Mouse (Mus musculus): ENCODE results near the gene Chmp2a.

The Chmp2a gene

GRCm38 (mm10) chr7:13033451-13034147 is 1.0 kb downstream of the Chmp2a start:
- DNase-seq (ENCODE audit: low spot score), result no peak

GRCm38 (mm10) chr7:13032541-13032940 is 2.1 kb downstream of the Chmp2a start:
- no peak for DNase-seq (ENCODE audit: low spot score)

GRCm38 (mm10) chr7:13031983-13032382 is 2.6 kb downstream of the Chmp2a start:
- no peak for DNase-seq (ENCODE audit: low spot score)

- no peak for DNase-seq (ENCODE audit: low spot score)
Measured at GRCm38 (mm10) chr7:13031069-13031468, 3.5 kb downstream of the Chmp2a start.

GRCm38 (mm10) chr7:13028986-13029385 is 5.6 kb downstream of the Chmp2a start:
- DNase-seq (ENCODE audit: low spot score), result no peak

- DNase-seq (ENCODE audit: low spot score), result no peak
Measured at GRCm38 (mm10) chr7:13025511-13026112, 9.0 kb downstream of the Chmp2a start.

GRCm38 (mm10) chr7:13024805-13025204 is 9.8 kb downstream of the Chmp2a start:
- DNase-seq (ENCODE audit: low spot score), result no peak

GRCm38 (mm10) chr7:13023928-13024731 is 10.5 kb downstream of the Chmp2a start:
- DNase-seq (ENCODE audit: low spot score), result peak; percentile 92

- DNase-seq (ENCODE audit: low spot score), result no peak
Measured at GRCm38 (mm10) chr7:13022773-13023535, 11.7 kb downstream of the Chmp2a start.

- no peak for DNase-seq (ENCODE audit: low spot score)
Measured at GRCm38 (mm10) chr7:13015217-13015616, 19.4 kb downstream of the Chmp2a start.

GRCm38 (mm10) chr7:13014275-13014839 is 20.2 kb downstream of the Chmp2a start:
- no peak for DNase-seq (ENCODE audit: low spot score)

- no peak for DNase-seq (ENCODE audit: low spot score)
Measured at GRCm38 (mm10) chr7:13013671-13014070, 20.9 kb downstream of the Chmp2a start.

GRCm38 (mm10) chr7:13010005-13010908 is 24.4 kb downstream of the Chmp2a start, which contains the start of gene Zbtb45:
TSS of gene Zbtb45 (minus strand) at chr7:13010034.
- no peak for DNase-seq (ENCODE audit: low spot score)

GRCm38 (mm10) chr7:13009143-13010004 is 25.2 kb downstream of the Chmp2a start:
- DNase-seq (ENCODE audit: low spot score), result peak; percentile 95

GRCm38 (mm10) chr7:13007341-13008092 is 27.1 kb downstream of the Chmp2a start:
- no peak for DNase-seq (ENCODE audit: low spot score)

GRCm38 (mm10) chr7:13006531-13006930 is 28.1 kb downstream of the Chmp2a start:
- DNase-seq (ENCODE audit: low spot score), result no peak

- no peak for DNase-seq (ENCODE audit: low spot score)
Measured at GRCm38 (mm10) chr7:13006011-13006410, 28.6 kb downstream of the Chmp2a start.

- DNase-seq (ENCODE audit: low spot score), result no peak
Measured at GRCm38 (mm10) chr7:13003380-13003779, 31.2 kb downstream of the Chmp2a start.

- DNase-seq (ENCODE audit: low spot score), result no peak
Measured at GRCm38 (mm10) chr7:13001584-13001983, 33.0 kb downstream of the Chmp2a start.

Data from layer of hippocampus, adult 9-10 months (tissue).